Mouse (Mus musculus): ENCODE measurements around the gene Erich4. TPM values are rescaled to one million over a fixed set of nuclear protein-coding genes. Genes with fewer than 3 reads are reported as not detected.

Gene Erich4
- polyA plus RNA-seq, 1 experiment: not detected

GRCm38 (mm10) chr7:25617376-25618160, 1.9 kb upstream of the Erich4 start:
- no peak for DNase-seq
- H3K4me1 ChIP-seq (replicated peaks; ENCODE audit: control insufficient read depth, insufficient read depth, low read length): peaks cover 2% of the 10 kb centered on the region; the same call in 1 of the 2 replicates
- H3K27me3 ChIP-seq (ENCODE audit: control insufficient read depth, insufficient read depth, low read length): no peaks in the 10 kb centered on the region
- WGBS: 92% methylated on average over 10 of the region's 10 CpGs
- no peak overlapping the region for H3K27ac ChIP-seq (ENCODE audit: control insufficient read depth, insufficient read depth, low read length)
- H3K4me3 ChIP-seq (ENCODE audit: control insufficient read depth, insufficient read depth, low read length): no peak overlapping the region
- no peak for TF ChIP-seq CTCF (IDR thresholded peaks at IDR 0.05; ENCODE audit: borderline replicate concordance, control insufficient read depth, extremely low read depth, insufficient read depth, low read length, poor library complexity)
- TF ChIP-seq POLR2A (IDR thresholded peaks at IDR 0.05; ENCODE audit: control insufficient read depth, extremely low read depth, insufficient read depth, low read length, poor library complexity): no peak
- no peaks in the 10 kb centered on the region for H3K36me3 ChIP-seq (ENCODE audit: control insufficient read depth, insufficient read depth, low read length)

- TF ChIP-seq POLR2A (IDR thresholded peaks at IDR 0.05; ENCODE audit: control insufficient read depth, extremely low read depth, insufficient read depth, low read length, poor library complexity): no peak
- Histone ChIP-seq H3K27ac (ENCODE audit: control insufficient read depth, insufficient read depth, low read length) (no peak overlapping the region), H3K4me1 (replicated peaks; ENCODE audit: control insufficient read depth, insufficient read depth, low read length) (peaks cover 2% of the 10 kb centered on the region; the same call in 1 of the 2 replicates), H3K27me3 (ENCODE audit: control insufficient read depth, insufficient read depth, low read length) (no peaks in the 10 kb centered on the region), H3K4me3 (ENCODE audit: control insufficient read depth, insufficient read depth, low read length) (no peak overlapping the region), H3K36me3 (ENCODE audit: control insufficient read depth, insufficient read depth, low read length) (no peaks in the 10 kb centered on the region)
- DNase-seq: no peak
- 92% methylated on average over 21 of the region's 21 CpGs for WGBS
Observed at GRCm38 (mm10) chr7:25614831-25615705, 624 bp downstream of the Erich4 start.

GRCm38 (mm10) chr7:25614086-25614485, 1.6 kb downstream of the Erich4 start:
- Histone ChIP-seq H3K4me3 (ENCODE audit: control insufficient read depth, insufficient read depth, low read length) (no peak overlapping the region), H3K27ac (ENCODE audit: control insufficient read depth, insufficient read depth, low read length) (no peak overlapping the region), H3K4me1 (replicated peaks; ENCODE audit: control insufficient read depth, insufficient read depth, low read length) (peaks cover 2% of the 10 kb centered on the region; the same call in 1 of the 2 replicates), H3K36me3 (ENCODE audit: control insufficient read depth, insufficient read depth, low read length) (no peaks in the 10 kb centered on the region), H3K27me3 (ENCODE audit: control insufficient read depth, insufficient read depth, low read length) (no peaks in the 10 kb centered on the region)
- DNase-seq: no peak
- TF ChIP-seq POLR2A (IDR thresholded peaks at IDR 0.05; ENCODE audit: control insufficient read depth, extremely low read depth, insufficient read depth, low read length, poor library complexity) (no peak), CTCF (IDR thresholded peaks at IDR 0.05; ENCODE audit: borderline replicate concordance, control insufficient read depth, extremely low read depth, insufficient read depth, low read length, poor library complexity) (no peak)
- WGBS: 98% methylated on average over 5 of the region's 5 CpGs

DNA sequence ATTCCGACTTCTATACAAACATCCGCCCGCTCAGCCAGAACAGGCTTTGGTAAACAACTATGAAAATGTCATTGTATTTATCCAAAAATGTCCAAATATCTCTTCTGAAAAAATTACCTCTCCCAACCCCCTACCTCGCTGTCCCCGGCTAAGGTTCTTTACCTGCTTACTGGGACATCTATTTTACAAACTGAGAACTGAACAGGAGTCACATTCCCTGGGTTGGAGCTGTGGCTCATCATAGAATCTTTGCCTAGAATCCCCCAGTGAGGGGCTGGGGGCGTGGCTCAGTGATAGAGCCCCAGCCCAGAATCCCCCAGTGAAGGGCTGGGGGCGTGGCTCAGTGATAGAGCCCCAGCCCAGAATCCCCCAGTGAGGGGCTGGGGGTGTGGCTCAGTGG, 4.2 kb downstream of the Erich4 start:
- Histone ChIP-seq H3K27ac (ENCODE audit: control insufficient read depth, insufficient read depth, low read length) (no peak overlapping the region), H3K4me3 (ENCODE audit: control insufficient read depth, insufficient read depth, low read length) (no peak overlapping the region), H3K36me3 (ENCODE audit: control insufficient read depth, insufficient read depth, low read length) (no peaks in the 10 kb centered on the region), H3K27me3 (ENCODE audit: control insufficient read depth, insufficient read depth, low read length) (no peaks in the 10 kb centered on the region), H3K4me1 (replicated peaks; ENCODE audit: control insufficient read depth, insufficient read depth, low read length) (peaks cover 4% of the 10 kb centered on the region; the same call in 1 of the 2 replicates)
- no peak for TF ChIP-seq POLR2A (IDR thresholded peaks at IDR 0.05; ENCODE audit: control insufficient read depth, extremely low read depth, insufficient read depth, low read length, poor library complexity)
- TF ChIP-seq CTCF (IDR thresholded peaks at IDR 0.05; ENCODE audit: borderline replicate concordance, control insufficient read depth, extremely low read depth, insufficient read depth, low read length, poor library complexity): no peak
- WGBS: 88% methylated on average over 7 of the region's 7 CpGs
- no peak for DNase-seq

GRCm38 (mm10) chr7:25610056-25610455, 5.6 kb downstream of the Erich4 start:
- H3K27ac ChIP-seq (ENCODE audit: control insufficient read depth, insufficient read depth, low read length): no peak overlapping the region
- 43% methylated on average over 6 of the region's 6 CpGs for WGBS
- TF ChIP-seq CTCF (IDR thresholded peaks at IDR 0.05; ENCODE audit: borderline replicate concordance, control insufficient read depth, extremely low read depth, insufficient read depth, low read length, poor library complexity): no peak
- TF ChIP-seq POLR2A (IDR thresholded peaks at IDR 0.05; ENCODE audit: control insufficient read depth, extremely low read depth, insufficient read depth, low read length, poor library complexity): no peak
- no peak overlapping the region for H3K4me3 ChIP-seq (ENCODE audit: control insufficient read depth, insufficient read depth, low read length)
- DNase-seq: no peak
- peaks cover 6% of the 10 kb centered on the region; the same call in 1 of the 2 replicates for H3K4me1 ChIP-seq (replicated peaks; ENCODE audit: control insufficient read depth, insufficient read depth, low read length)
- no peaks in the 10 kb centered on the region for H3K27me3 ChIP-seq (ENCODE audit: control insufficient read depth, insufficient read depth, low read length)
- no peaks in the 10 kb centered on the region for H3K36me3 ChIP-seq (ENCODE audit: control insufficient read depth, insufficient read depth, low read length)

- no peak overlapping the region for H3K4me3 ChIP-seq (ENCODE audit: control insufficient read depth, insufficient read depth, low read length)
- TF ChIP-seq POLR2A (IDR thresholded peaks at IDR 0.05; ENCODE audit: control insufficient read depth, extremely low read depth, insufficient read depth, low read length, poor library complexity) (no peak), CTCF (IDR thresholded peaks at IDR 0.05; ENCODE audit: borderline replicate concordance, control insufficient read depth, extremely low read depth, insufficient read depth, low read length, poor library complexity) (no peak)
- H3K4me1 ChIP-seq (replicated peaks; ENCODE audit: control insufficient read depth, insufficient read depth, low read length): peaks cover 6% of the 10 kb centered on the region; the same call in 1 of the 2 replicates
- DNase-seq: no peak
- H3K36me3 ChIP-seq (ENCODE audit: control insufficient read depth, insufficient read depth, low read length): no peaks in the 10 kb centered on the region
- H3K27me3 ChIP-seq (ENCODE audit: control insufficient read depth, insufficient read depth, low read length): no peaks in the 10 kb centered on the region
- 52% methylated on average over 2 of the region's 2 CpGs for WGBS
- H3K27ac ChIP-seq (ENCODE audit: control insufficient read depth, insufficient read depth, low read length): no peak overlapping the region
Observed at GRCm38 (mm10) chr7:25607196-25607595, 8.5 kb downstream of the Erich4 start.
